Mouse (Mus musculus) retina, adult 2 months (tissue): ENCODE data around the gene Pcbp4.

Source experiments
- DNase-seq: peaks from one replicate; pipeline ENCODE4 v3.0.0-alpha.2; 2012; ENCODE audit warnings: low read depth, low spot score

Pcbp4 gene

DNA sequence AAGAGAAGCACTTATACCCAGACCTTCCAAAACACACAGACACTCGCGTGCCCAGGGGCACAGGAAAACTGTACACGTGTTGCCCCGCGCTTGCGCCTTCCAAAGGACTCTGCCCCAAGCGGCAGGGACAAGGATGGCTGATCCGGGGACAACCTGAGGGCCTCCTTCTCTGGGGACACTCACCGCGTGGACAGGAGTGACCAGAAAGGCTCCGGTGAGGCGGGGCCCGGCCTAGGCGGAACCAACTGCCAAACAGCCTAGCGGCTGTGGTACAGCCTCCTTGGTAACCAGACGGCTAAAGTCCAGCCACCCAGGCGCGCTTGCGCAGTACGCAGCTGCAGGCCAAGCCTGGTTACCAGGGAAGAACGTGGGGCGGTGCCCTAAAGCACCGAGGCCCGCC is 5.7 kb upstream of the Pcbp4 start, which contains the start of the genes Abhd14b and Abhd14a:
Gene Abhd14b, plus strand, starts transcription at position 112 of the 400 bp plus-strand sequence.
Gene Abhd14a, minus strand, starts transcription at position 331 of the 400 bp plus-strand sequence.
- DNase-seq, result peak; percentile 81

DNA sequence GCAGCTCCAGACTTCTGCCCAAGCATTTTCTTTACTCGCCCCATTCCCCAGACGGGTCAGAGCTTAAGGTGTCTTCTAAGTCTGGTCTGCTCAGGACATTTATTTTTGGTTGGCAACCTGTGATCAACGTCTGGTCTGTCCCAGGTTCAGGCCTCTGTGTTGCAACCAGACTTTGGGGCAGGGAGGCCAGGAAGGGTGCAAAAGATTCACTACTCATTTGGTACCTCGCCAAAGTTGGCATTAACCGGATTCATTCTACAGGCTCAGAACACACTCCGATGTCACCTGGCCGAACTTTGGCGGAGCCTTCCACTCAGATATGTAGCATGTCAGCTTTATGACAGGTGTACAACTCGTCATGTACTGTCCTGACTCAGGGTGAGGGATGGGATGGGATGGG is 5.1 kb upstream of the Pcbp4 start:
- no peak for DNase-seq

DNA sequence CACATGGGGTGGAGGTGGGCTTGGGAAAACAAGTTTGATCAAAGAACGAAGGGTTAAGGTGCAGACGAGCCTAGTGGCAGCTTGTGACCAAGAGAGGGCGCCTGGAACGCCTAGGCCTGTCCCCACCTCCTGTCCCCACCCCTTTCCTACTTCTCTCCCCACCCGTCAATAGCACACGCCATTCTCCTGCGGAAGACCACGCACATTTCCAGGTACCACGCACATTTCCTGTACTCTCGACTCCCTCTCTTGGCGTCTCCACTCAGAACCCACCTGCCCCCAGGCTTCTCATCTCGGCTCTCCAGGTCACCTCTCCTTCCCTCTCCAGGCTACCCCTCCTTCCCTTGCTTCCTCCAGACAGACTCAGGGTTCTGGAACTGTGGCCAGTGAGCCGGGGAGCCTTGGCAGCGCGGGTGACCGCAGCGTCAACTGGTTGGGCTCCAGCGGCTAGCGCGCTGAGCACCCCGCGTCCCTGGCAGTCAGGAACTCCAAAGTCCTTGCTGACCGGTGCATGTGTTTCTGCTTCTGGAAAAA is 4.5 kb upstream of the Pcbp4 start:
- DNase-seq, result no peak

DNA sequence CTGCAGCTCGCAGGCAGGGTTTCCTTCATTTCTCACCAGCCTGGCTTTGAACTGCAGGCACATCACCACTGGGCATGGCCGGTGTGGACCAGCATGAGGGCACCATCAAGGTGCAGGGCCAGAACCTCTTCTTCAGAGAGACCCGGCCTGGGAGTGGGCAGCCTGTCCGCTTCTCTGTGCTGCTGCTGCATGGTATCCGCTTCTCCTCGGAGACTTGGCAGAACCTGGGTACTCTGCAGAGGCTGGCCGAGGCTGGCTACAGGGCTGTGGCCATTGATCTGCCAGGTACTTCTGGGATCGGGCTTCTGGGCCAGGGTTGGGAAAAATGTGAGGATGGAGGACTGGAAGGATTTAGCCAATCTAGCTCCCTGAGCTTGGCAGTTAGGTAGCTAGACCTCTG is 3.1 kb upstream of the Pcbp4 start:
- no peak for DNase-seq

DNA sequence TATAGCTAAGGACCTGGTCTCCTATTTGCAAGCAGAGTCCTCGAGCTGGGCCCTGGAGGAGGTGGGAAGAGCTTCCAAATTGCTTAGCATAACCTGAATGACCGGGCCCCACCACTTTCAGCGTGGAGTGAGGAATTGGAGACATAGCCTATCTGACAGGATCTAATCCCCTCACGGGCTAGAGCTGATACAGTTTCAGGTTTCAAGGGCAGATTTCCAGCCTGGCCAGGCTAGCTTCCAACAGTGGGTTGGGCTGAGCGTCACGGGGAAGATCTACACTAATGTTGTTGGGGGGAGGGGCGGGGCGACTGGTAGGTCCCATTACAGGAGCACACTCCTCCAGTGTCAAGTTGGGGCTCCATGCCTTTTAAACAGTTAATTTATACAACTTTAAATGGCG is 2.4 kb upstream of the Pcbp4 start:
- DNase-seq, result no peak

DNA sequence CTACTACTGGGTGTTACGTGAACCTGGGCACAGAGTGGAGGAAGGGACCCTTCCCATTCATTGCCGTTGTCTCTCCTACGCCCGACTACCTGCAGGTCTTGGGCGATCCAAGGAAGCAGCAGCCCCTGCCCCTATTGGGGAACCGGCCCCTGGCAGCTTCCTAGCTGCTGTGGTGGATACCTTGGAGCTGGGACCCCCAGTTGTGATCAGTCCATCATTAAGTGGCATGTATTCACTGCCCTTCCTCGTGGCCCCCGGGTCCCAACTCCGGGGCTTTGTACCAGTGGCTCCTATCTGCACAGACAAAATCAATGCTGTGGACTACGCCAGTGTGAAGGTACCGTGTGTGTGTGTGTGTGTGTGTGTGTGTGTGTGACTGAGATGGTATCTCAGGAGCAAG is 1.8 kb upstream of the Pcbp4 start:
- DNase-seq, result no peak

DNA sequence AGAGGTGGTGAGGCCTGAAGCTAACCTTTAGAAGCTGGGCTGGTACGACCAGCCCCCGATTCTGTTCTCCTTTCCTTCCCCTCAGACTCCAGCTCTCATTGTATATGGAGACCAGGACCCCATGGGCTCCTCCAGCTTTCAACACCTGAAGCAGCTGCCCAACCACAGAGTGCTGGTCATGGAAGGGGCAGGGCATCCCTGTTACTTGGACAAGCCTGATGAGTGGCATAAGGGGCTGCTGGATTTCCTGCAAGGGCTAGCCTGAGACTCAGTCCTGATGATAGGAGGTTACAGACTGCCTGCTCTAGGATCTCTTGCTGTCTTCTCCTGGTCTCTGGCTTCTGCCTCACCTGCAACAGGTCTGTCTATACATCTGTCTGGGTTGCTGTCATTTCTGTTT is 1.2 kb upstream of the Pcbp4 start:
- no peak for DNase-seq

DNA sequence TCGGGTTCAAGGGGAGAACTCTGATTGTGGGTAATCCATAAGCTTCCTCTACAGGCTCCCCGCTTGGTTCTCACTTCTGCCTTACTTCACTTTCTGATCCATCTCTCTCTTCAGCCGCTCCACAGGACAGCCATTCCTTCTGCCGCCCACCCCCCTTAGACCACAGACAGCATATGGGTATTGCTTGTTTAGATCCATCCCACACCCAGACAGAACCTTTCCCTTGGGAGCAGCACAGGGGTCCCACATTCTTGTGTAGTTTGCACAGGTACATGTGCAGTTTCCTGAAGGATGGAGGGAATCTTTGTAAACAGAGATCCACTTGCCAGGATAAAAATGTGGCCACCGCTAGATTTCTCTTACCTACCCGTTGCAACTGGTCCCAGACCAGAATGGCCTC is 740 bp upstream of the Pcbp4 start:
- DNase-seq, result no peak

DNA sequence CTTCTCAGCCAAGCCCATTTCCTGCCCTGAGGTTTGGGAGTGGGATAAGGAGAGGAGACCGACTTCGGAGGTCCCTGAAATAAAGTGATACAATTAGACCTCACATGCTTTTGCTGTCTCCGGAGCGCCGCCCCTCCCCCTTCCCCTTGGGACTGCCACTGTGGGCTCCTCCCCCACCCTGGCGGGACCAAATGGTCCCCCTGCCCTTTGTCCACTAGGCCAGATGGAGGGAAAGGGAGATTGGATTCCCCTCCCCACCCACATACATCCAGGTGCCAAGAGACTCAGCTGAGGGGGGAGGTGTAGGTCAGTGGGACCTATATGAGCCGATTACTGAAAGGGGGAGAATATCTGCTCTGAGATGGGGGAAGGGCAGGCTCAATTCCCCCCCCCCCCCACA is 270 bp upstream of the Pcbp4 start:
- no peak for DNase-seq

DNA sequence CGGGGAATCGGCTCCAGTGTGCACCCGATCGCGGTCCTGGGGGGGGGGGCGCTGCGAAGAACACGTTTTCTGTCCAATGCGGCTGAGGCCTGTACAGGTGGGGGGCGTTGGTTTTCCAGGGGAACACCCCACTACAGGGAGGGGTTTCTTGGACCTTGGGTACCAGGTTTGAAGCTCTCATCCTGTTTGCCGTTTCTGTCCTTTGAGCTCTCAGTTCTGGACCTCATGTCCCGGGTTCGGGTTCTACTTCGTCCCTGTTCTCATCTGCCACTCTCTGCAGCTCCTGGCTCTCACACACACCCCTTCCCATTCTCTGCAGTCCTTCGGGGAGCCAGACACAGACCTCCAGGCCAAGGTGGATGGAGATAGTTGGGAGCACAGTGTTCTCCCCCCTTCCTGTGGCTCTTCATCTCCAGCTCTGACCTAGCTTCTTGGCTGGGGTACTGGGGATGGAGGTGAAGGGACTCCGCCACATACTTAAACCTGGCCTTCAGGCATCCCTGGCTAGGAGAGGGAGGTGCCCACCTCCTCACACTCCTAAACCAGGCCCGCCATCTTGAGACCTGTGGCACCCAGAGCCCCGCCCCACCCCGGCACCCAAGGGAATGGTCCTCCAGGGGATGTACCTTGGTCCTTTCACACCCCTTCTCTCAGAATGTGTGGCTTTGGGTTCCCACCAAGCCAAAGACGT is 1.1 kb downstream of the Pcbp4 start:
- DNase-seq, result no peak

DNA sequence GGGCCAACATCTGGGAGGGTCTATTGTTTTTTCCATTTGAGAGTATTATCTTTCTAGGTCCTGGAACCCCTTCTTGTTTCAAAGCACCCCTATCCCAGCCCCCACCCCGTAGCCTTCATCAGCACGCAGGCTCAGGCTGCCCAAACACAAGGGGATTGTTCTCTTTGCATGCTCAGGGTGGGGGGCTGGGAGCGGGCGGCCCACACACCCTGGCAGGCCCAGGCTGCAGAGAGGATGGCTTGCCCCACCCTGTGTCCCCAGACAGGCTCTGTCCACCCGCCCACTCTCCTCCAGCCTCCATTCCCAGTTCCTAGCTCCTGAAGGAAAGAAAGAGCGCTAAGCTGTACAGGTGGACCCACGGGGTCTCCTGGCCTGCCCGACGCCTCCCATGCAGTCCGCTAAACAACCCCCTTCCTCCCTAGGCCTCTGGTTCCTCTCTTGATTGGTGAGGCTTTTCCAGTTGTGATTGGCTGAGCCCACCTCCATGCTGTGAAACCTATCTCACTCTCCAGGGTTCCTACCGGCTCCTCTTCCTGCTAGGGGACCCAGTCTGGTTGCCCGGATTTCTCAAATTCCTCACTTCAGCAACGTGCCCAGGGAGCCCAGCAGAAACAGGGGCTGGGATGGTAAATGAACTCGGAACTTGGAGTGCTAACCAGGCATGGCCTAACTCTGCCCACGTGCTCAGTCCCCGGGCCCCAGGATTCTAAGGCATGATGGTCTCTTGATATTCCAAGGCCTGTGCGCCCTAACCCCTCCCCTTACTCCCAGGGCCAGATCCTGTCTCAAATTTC is 2.0 kb downstream of the Pcbp4 start:
- DNase-seq, result no peak

DNA sequence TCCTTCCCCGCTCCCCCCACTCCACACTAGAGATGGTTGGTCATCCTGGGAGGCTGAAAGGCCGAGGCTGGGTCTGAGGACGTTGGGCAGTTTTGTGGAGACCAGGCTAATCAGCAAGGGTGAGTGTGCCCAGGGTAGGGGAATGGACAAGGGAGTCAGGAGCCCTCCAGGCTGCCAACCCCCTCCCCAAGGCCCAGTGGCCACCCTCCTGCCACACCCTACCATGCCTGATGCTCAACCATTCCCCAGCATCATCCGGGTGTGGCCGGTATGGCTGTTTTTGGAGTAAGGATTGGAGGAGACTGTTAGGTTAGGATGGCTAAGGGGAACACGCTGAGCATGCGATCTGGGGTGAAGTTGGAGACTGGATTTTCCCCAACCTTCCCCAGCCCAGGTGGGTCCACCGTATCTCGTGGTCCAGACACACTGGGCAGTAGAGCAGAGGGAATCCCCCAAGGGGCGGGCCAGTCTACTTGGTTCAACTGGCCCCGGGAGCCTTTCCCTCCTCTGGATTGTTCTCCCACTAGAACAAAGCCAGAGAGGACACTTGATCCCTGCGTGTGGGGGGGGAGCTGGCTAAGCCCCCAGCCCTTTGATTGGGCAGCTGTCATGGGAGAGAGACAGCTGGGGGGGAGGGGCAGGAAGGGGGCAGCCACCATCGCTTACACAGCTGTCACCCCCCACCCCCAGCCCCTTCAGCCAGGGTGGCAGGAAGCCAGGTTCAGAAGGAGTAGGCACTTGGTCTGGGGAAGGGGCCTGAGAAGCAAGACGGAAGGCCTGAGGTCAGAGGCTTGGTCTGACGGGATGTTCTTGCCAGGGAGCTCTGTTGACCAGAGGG is 3.5 kb downstream of the Pcbp4 start:
- no peak for DNase-seq

DNA sequence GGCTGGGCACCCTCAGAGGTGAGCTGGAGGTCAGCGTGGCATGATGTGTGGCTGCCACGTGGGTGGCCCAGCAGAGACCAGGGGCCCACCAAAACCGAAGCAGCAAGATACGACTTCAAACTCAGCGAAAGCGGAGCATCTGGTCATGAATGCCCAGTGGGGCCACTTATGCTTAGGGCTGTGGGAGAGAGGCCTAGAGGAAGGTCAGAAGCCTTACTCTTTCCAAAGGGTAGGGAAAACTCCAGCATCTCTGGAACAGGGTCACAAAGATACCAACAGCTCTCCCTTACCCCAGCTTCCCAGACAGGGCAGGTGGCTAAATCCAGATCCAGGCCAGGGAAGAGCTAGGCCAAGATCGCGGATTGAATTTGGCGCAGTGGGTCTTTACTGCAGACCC is 4.1 kb downstream of the Pcbp4 start:
- DNase-seq, result no peak

DNA sequence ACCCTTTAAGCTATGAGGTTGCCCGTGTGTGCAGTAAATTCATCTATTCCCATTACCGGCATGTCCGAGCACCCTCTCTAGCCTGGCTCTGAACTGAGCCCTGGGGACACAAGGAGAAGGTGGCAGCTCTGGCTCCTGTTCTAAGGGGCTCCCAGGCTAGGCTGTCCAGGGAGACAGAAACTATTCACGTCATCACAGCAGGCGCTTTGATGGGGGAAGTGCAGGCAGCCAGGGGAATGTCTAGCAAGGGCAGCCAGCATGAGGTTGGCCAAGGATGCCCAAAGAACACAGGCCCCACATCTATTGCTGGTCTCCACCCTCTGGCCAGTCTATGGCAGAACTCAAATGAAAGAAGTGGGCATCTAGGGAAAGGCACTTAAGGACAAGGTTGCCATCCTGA is 4.8 kb downstream of the Pcbp4 start:
- no peak for DNase-seq

DNA sequence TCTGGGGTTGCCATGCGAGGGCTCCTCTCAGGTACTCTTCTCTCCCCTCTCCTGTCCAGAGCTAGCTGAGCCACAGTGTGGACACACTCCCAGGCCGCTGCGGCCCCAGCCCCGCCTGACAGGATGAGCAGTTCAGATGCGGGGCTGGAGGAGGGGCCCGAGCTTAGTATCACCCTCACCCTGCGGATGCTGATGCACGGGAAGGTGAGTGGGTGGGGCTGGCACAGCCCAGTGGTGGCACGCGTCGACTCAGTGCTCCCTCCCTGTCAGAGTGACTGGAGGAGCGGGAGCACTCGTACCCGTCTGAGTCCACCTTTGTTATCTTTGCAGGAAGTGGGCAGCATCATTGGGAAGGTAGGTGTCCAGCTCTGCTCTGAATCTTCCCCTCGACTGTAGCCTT is 6.9 kb downstream of the Pcbp4 start:
- DNase-seq, result no peak

DNA sequence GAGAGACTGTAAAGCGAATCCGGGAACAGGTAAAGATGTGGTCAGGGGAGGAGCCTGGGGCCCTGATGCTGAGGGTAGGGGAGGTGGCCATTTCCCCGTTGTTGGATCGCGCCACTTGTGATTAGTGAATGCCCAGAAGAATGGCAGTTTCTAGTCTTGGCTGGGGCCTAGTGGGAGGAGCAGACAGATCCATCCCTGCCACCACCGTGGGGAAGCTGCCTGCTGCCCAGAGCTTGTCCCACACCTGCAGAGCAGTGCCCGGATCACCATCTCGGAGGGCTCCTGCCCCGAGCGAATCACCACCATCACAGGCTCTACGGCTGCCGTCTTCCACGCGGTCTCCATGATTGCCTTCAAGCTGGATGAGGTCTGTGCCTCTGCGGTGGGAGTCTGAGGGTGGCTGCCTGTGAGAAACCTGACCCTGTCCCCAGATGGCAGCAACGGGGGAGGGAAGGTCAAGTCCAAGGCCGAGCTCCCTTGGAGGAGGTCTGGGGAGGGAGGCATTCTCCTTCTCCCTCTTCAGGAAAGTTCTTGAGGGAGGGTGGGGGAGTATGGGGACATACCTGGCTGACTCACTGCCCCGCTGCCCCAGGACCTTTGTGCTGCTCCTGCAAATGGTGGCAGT is 7.4 kb downstream of the Pcbp4 start:
- DNase-seq, result no peak

DNA sequence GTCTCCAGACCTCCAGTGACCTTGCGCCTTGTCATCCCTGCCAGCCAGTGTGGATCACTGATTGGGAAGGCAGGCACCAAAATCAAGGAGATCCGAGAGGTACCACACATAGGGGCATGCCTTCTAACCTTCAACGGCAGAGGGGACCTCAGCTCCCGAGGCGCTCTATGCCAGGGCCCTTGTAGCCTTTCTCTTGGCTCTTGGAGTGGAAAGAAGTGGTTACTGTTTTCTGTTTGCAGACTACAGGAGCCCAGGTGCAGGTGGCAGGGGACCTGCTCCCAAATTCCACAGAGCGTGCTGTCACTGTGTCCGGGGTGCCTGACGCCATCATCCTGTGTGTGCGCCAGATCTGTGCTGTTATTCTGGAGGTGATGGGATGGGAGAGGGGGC is 7.9 kb downstream of the Pcbp4 start:
- no peak for DNase-seq

DNA sequence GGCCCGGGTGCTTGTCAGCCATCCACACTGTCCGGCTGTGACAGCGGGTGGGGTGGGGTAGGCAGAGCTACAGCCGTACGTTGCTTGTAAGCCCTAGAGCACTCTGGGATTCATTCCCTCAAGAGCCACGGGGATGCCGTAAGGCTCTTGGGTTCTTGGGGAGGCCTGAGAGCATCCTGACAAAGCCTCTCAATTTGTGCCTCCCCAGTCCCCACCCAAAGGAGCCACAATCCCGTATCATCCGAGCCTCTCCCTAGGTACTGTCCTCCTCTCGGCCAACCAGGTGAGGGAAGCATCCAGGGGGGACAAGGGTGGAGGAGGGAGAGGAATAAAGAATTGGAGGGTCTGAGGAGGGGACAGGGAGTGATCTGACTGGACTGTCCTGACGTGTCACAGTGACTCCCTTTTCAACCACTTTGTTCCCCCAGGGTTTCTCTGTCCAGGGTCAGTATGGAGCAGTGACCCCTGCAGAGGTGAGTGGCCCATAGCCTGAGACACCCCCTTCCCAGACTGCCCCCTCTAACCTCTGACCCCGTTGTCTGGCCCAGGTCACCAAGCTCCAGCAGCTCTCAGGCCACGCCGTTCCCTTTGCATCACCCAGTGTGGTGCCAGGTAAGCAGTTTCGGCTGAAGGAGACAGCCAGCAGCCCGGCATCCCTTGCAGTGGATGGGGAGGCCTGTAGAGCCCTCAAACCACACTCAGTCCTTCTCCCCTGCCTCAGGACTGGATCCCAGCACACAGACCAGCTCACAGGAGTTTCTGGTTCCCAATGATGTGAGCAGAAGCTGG is 8.7 kb downstream of the Pcbp4 start:
- DNase-seq, result no peak

DNA sequence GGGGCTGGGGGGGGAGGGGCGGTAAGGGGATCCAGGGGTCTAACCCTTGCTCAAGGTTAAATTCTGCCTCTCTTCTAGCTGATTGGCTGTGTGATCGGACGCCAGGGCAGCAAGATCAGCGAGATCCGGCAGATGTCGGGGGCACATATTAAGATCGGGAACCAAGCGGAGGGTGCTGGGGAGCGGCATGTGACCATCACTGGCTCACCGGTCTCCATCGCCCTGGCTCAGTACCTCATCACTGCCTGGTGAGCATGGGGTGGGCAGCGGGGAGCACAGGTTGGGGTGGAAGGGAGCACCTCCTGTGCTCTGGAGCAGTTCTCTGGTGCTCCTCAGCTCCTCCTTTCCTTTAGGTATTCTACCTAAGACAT is 9.3 kb downstream of the Pcbp4 start:
- DNase-seq, result no peak

DNA sequence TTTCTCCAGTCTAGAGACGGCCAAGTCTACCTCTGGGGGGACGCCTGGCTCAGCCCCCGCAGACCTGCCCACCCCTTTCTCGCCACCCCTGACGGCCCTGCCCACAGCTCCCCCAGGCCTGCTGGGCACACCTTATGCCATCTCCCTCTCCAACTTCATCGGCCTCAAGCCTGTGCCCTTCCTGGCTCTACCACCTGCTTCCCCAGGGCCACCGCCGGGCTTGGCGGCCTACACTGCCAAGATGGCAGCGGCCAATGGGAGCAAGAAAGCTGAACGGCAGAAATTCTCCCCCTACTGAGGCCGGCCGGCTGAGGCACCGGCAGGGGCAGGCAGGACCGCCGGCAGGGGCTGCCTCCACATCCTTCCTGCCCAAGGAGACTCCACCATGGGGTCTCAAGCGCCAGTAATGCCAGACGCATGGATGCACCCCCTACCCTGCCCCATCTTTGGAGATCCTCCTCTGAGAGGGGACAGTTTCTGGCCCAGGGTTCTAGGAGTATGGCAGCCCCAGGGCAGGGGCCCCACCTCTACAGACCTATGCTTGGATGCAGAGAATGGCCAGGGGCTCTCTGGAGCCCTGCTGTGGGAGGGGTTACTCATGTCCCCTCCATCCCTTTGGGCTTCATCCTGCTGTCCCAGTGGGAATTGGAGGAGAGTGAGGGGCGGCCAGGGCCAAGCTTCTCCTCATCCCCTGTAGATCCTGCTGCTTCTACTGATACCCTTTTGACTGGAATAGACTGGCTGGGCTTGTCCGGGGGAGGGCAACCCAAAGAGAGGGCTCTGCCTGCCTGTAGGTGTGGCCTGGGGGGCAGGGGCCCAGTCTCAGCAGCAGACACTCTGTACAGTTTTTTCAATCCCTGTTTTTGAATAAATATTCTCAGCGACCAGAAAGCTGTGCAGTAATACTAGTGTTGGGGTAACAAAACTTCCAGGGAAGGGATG is 10.3 kb downstream of the Pcbp4 start:
- DNase-seq, result no peak
